Mouse (Mus musculus): ENCODE data around the gene Mettl24. TPM values are rescaled to one million over a fixed set of nuclear protein-coding genes. Genes with fewer than 3 reads are reported as not detected.

Gene Mettl24
- polyA plus RNA-seq (2012; rRNA removed): 4.1 and 6.6 TPM in 2 replicates

DNA sequence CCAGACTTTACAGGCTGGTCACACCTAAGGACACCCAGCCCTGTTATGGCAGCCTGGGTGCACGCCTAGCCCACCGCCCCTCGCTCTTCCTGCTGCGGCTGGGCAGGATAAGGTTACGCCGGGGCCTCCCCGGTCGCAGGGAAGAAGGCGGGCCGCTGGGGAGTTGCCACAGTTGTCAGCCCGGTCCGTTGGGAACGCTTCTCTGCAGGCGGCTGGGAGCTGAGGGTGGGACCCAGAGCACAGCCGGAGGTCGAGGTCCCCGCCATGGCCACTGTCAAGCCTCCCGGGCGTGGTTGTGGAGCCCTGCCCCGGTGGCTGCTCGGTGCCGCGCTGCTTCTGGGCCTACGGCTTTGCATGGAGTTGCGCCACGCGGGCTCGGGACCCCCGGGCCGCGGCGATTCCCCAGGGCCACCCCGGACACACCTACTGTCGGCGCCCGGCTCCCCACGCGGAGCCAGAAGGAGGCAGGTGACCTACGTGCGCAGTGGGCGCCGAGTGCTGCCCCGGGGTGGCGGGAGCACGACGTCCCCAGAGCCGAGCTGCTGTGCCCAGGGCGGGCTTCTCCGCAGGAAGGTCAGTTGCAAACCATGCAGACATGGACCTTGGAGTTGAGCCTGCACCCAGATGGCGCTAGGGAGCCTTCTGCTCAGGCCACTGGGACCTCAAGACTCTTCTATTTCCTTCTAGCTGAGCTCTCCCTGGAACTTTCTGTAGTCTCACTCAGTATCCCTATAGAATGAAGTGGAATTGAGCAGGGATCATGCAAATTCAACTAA, at the start of gene Mettl24:
Gene Mettl24, plus strand, starts transcription at position 191 of the 776 bp plus-strand sequence.

Other genes with a start within 250 kb of the Mettl24 start
- not detected in 2 replicates for gene Slc22a16, start 112.9 kb upstream of the Mettl24 start, polyA plus RNA-seq (2012; rRNA removed)
- gene Ddo, start 53.3 kb upstream of the Mettl24 start, polyA plus RNA-seq (2012; rRNA removed): 1.8 and 1.9 TPM in 2 replicates
- 9.4 and 15.2 TPM in 2 replicates for gene Cdc40, start 200.0 kb downstream of the Mettl24 start, polyA plus RNA-seq (2012; rRNA removed)
- gene Wasf1, start 200.2 kb downstream of the Mettl24 start, polyA plus RNA-seq (2012; rRNA removed): 0.77 and 1.7 TPM in 2 replicates

Measured in colon, adult 2 months (tissue).